Mouse (Mus musculus) MEL (cell line): ENCODE measurements around the gene Plcxd1. TPM values are rescaled to one million over a fixed set of nuclear protein-coding genes. Genes with fewer than 3 reads are reported as not detected.
"Not testable (repeated sequence)": the region's sequence is repeated elsewhere in the genome, so short reads cannot be mapped to it uniquely, and the experiment has no call there.

ENCODE experiments used
- DNase-seq: peaks from one replicate; pipeline ENCODE4 v3.0.0; 2011; ENCODE audit warnings: low read depth, low spot score
- H3K27ac ChIP-seq: 2 replicates; pipeline ENCODE4 v1.5.1; 2012; ENCODE audit warnings: low read depth, mild to moderate bottlenecking, control low read depth, low read length, moderate library complexity; ENCODE audit not compliant: control insufficient read depth
- H3K27me3 ChIP-seq, 2 experiments: fragments of 150-350 bp in 1 of 2; sonication (generic) in 1 of 2; 2 replicates each; pipeline ENCODE4 v1.6.1; 2012; ENCODE audit warnings: low read length in 2 of 2, mild to moderate bottlenecking in 2 of 2, improper control_type of control experiment in 1 of 2, moderate library complexity in 1 of 2; ENCODE audit not compliant: insufficient read depth in 2 of 2, control insufficient read depth in 1 of 2
- H3K36me3 ChIP-seq, 2 experiments: 2 replicates each; pipeline ENCODE4 v1.6.1; 2012 to 2014; ENCODE audit warnings: low read length in 2 of 2, improper control_type of control experiment in 1 of 2, inconsistent platforms in 1 of 2, mild to moderate bottlenecking in 1 of 2; ENCODE audit not compliant: insufficient read depth in 2 of 2, control insufficient read depth in 1 of 2
- H3K4me1 ChIP-seq, 2 experiments: fragments of 150-350 bp in 1 of 2; sonication (generic) in 1 of 2; 2 replicates each; pipeline ENCODE4 v1.6.1; 2012; ENCODE audit warnings: low read length in 2 of 2, improper control_type of control experiment in 1 of 2, mild to moderate bottlenecking in 1 of 2; ENCODE audit not compliant: insufficient read depth in 2 of 2, control insufficient read depth in 1 of 2
- H3K4me3 ChIP-seq, 2 experiments: fragments of 150-350 bp in 1 of 2; sonication (generic) in 1 of 2; 2 replicates each; pipeline ENCODE4 v1.5.1; 2012; ENCODE audit warnings: low read depth in 2 of 2, low read length in 2 of 2, mild to moderate bottlenecking in 2 of 2, moderate library complexity in 2 of 2, control low read depth in 1 of 2, improper control_type of control experiment in 1 of 2; ENCODE audit not compliant: control insufficient read depth in 1 of 2, insufficient read depth in 1 of 2
- H3K79me2 ChIP-seq: 2 replicates; pipeline ENCODE4 v1.6.1; 2012; ENCODE audit warnings: mild to moderate bottlenecking, low read length, moderate library complexity; ENCODE audit not compliant: control insufficient read depth, poor library complexity, insufficient read depth
- H3K9ac ChIP-seq: 2 replicates; pipeline ENCODE4 v1.6.1; 2012; ENCODE audit warnings: low read depth, mild to moderate bottlenecking, control low read depth, low read length, moderate library complexity; ENCODE audit not compliant: control insufficient read depth, poor library complexity, severe bottlenecking
- H3K9me3 ChIP-seq: fragments of 150-350 bp; sonication (generic); replicated peaks from 2 replicates; pipeline ENCODE4 v1.6.1; 2012; ENCODE audit warnings: mild to moderate bottlenecking, low read length, improper control_type of control experiment, moderate library complexity; ENCODE audit not compliant: insufficient read depth
- BHLHE40 ChIP-seq: IDR thresholded peaks from 2 replicates; pipeline ENCODE4 v1.6.1; 2012; ENCODE audit warnings: low read depth, mild to moderate bottlenecking, inconsistent platforms, low read length, improper control_type of control experiment, borderline replicate concordance
- CHD1 ChIP-seq: IDR thresholded peaks from 2 replicates; pipeline ENCODE4 v1.6.1; 2012; ENCODE audit warnings: low read depth, mild to moderate bottlenecking, inconsistent platforms, low read length, improper control_type of control experiment
- CHD2 ChIP-seq: IDR thresholded peaks from 2 replicates; pipeline ENCODE4 v1.6.1; 2011; ENCODE audit warnings: low read length, improper control_type of control experiment
- E2F4 ChIP-seq: IDR thresholded peaks from 2 replicates; pipeline ENCODE4 v1.6.1; 2011; ENCODE audit warnings: low read depth, low read length, improper control_type of control experiment, borderline replicate concordance
- ETS1 ChIP-seq: IDR thresholded peaks from 2 replicates; pipeline ENCODE4 v1.6.1; 2012; ENCODE audit warnings: low read depth, mild to moderate bottlenecking, inconsistent platforms, low read length, improper control_type of control experiment, moderate library complexity
- GABPA ChIP-seq: IDR thresholded peaks from 2 replicates; pipeline ENCODE4 v1.6.1; 2012; ENCODE audit warnings: low read depth, mild to moderate bottlenecking, inconsistent platforms, low read length, improper control_type of control experiment, moderate library complexity
- GATA1 ChIP-seq: IDR thresholded peaks from 2 replicates; pipeline ENCODE4 v1.6.1; 2011; ENCODE audit warnings: low read depth, low read length, improper control_type of control experiment
- HCFC1 ChIP-seq: IDR thresholded peaks from 2 replicates; pipeline ENCODE4 v1.6.1; 2012; ENCODE audit warnings: low read depth, mild to moderate bottlenecking, inconsistent platforms, low read length, improper control_type of control experiment, moderate library complexity
- KAT2A ChIP-seq: conservative IDR thresholded peaks from 2 replicates; pipeline ENCODE4 v1.6.1; 2012; ENCODE audit warnings: low read depth, low read length, improper control_type of control experiment, inconsistent platforms
- MAFK ChIP-seq: IDR thresholded peaks from 2 replicates; pipeline ENCODE4 v1.6.1; 2011; ENCODE audit warnings: low read depth, mild to moderate bottlenecking, low read length, improper control_type of control experiment, borderline replicate concordance
- MAX ChIP-seq: IDR thresholded peaks from 2 replicates; pipeline ENCODE4 v1.6.1; 2011; ENCODE audit warnings: low read length, improper control_type of control experiment
- MAZ ChIP-seq: IDR thresholded peaks from 2 replicates; pipeline ENCODE4 v1.6.1; 2012; ENCODE audit warnings: low read depth, mild to moderate bottlenecking, inconsistent platforms, low read length, improper control_type of control experiment
- MXI1 ChIP-seq: IDR thresholded peaks from 2 replicates; pipeline ENCODE4 v1.6.1; 2011; ENCODE audit warnings: mild to moderate bottlenecking, low read depth, low read length, improper control_type of control experiment
- MYC ChIP-seq: IDR thresholded peaks from 2 replicates; pipeline ENCODE4 v1.6.1; 2011; ENCODE audit warnings: low read depth, mild to moderate bottlenecking, low read length, improper control_type of control experiment, moderate library complexity
- NELFE ChIP-seq: IDR thresholded peaks from 2 replicates; pipeline ENCODE4 v1.6.1; 2011; ENCODE audit warnings: low read depth, low read length, improper control_type of control experiment
- NRF1 ChIP-seq: IDR thresholded peaks from 2 replicates; pipeline ENCODE4 v1.6.1; 2014; ENCODE audit warnings: low read depth, mild to moderate bottlenecking, inconsistent platforms, low read length, improper control_type of control experiment, moderate library complexity; ENCODE audit not compliant: poor library complexity, insufficient read depth, severe bottlenecking
- POLR2AphosphoS2 ChIP-seq: IDR thresholded peaks from 2 replicates; pipeline ENCODE4 v1.6.1; 2011; ENCODE audit warnings: low read length, improper control_type of control experiment
- RAD21 ChIP-seq: IDR thresholded peaks from 2 replicates; pipeline ENCODE4 v1.6.1; 2011; ENCODE audit warnings: mild to moderate bottlenecking, low read depth, low read length, improper control_type of control experiment
- SIN3A ChIP-seq: IDR thresholded peaks from 2 replicates; pipeline ENCODE4 v1.6.1; 2012; ENCODE audit warnings: low read length, improper control_type of control experiment, inconsistent platforms
- SMC3 ChIP-seq: IDR thresholded peaks from 2 replicates; pipeline ENCODE4 v1.6.1; 2011; ENCODE audit warnings: low read depth, low read length, improper control_type of control experiment
- TBP ChIP-seq: IDR thresholded peaks from 2 replicates; pipeline ENCODE4 v1.8.0; 2011; ENCODE audit warnings: low read depth, low read length, improper control_type of control experiment
- TCF12 ChIP-seq: IDR thresholded peaks from 2 replicates; pipeline ENCODE4 v1.6.1; 2014; ENCODE audit warnings: low read depth, mild to moderate bottlenecking, inconsistent platforms, low read length, improper control_type of control experiment, moderate library complexity
- UBTF ChIP-seq: IDR thresholded peaks from 2 replicates; pipeline ENCODE4 v1.6.1; 2012; ENCODE audit warnings: low read depth, mild to moderate bottlenecking, inconsistent platforms, low read length, improper control_type of control experiment, moderate library complexity, borderline replicate concordance; ENCODE audit not compliant: insufficient read depth
- USF1 ChIP-seq: IDR thresholded peaks from 2 replicates; pipeline ENCODE4 v1.6.1; 2014; ENCODE audit warnings: low read depth, mild to moderate bottlenecking, inconsistent platforms, low read length, improper control_type of control experiment, moderate library complexity
- ZC3H11A ChIP-seq: IDR thresholded peaks from 2 replicates; pipeline ENCODE4 v1.6.1; 2012; ENCODE audit warnings: low read depth, mild to moderate bottlenecking, inconsistent platforms, low read length, improper control_type of control experiment
- ZKSCAN1 ChIP-seq: IDR thresholded peaks from 2 replicates; pipeline ENCODE4 v1.6.1; 2012; ENCODE audit warnings: low read depth, mild to moderate bottlenecking, inconsistent platforms, low read length, improper control_type of control experiment, moderate library complexity
- ZMIZ1 ChIP-seq: IDR thresholded peaks from 2 replicates; pipeline ENCODE4 v1.6.1; 2012; ENCODE audit warnings: low read depth, mild to moderate bottlenecking, inconsistent platforms, low read length, improper control_type of control experiment, moderate library complexity
- polyA plus RNA-seq, 2 experiments: library from polyadenylated mRNA; stranded (reverse) in 1 of 2; unstranded in 1 of 2; fragments of >175 nt in 1 of 2; fragments of >200 nt in 1 of 2; gene quantifications; 2 replicates each; pipeline versions ENCODE4 v1.2.1 to v1.2.4; 2012; ENCODE audit warnings: low replicate concordance in 2 of 2, low read depth in 1 of 2; ENCODE audit not compliant: insufficient read length in 2 of 2, insufficient read depth in 1 of 2, missing spikeins in 1 of 2
- total RNA-seq: library from RNA; depleted of rRNA; stranded (reverse); fragments of 300-350 nt; gene quantifications from 2 replicates; pipeline ENCODE4 v1.2.3, GENCODE M21; 2012

Gene Plcxd1
- total and polyA plus RNA-seq, 3 experiments, result 0.77 to 2.5 TPM; not detected in 1

DNA sequence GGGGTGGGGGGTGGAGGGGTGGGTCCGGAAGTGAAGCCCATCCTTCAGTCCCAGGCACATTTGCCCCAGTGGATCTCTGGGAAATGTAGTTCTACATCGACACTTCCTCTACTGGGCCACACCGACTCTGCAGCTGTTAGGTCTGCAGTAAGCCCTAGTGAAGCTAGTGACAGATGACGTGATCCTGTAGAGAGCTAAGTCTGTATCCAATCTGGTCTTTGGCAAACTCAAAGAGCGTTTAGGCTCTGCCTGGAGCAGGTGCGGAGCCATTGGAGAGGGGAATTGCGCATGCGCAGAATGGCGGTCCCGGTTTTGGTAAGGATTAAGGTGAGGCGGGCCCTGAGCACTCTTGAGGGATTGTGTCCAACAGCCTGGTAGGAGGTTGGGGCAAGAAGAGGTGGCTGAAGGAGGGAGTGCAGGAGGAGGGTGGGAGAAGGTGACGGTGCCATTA is 10.2 kb downstream of the Plcxd1 start, which contains the start of gene Zfp605 (continued):
- peak; percentile 95 for TF ChIP-seq HCFC1
- TF ChIP-seq NRF1, result peak; percentile 77
- TF ChIP-seq CHD1, result no peak
- no peak; the same call in 1 of the 2 replicates for TF ChIP-seq NELFE
- TF ChIP-seq BHLHE40, result no peak
- TF ChIP-seq ZMIZ1, result no peak
- peak; percentile 79 for TF ChIP-seq TBP
- TF ChIP-seq UBTF, result no peak
- TF ChIP-seq USF1, result no peak
- no peak for TF ChIP-seq GATA1
- TF ChIP-seq SMC3, result no peak
- peak; percentile 71 for TF ChIP-seq KAT2A
- TF ChIP-seq MXI1, result no peak; the same call in 1 of the 2 replicates
- no peak for TF ChIP-seq RAD21
- TF ChIP-seq SIN3A, result peak; percentile 87

DNA sequence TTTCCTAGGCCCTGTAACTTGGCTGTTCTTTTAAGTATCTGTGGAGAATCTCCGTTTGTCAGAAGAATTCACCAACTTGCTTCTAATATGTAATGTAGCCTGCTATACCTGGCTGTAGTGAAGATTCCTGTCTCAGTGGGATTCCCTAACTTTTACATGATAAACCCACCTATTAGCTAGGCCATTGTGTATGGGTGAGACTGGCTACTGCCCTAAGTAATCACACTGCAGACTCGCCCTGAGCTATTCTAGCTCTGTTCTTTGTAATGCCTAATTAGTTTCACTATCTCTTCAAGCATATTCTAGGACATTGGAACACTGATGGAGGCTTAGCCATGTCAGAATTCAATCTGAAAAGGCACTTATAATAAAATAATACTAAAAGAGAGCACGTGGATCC is 22.6 kb downstream of the Plcxd1 start:
- H3K27ac ChIP-seq, H3K9ac ChIP-seq, DNase-seq, H3K79me2 ChIP-seq, H3K27me3 ChIP-seq, H3K4me1 ChIP-seq, H3K9me3 ChIP-seq, H3K4me3 ChIP-seq: not testable (repeated sequence)
- H3K36me3 ChIP-seq, result peaks cover 0 to 17% of the 10 kb centered on the region in 2 experiments; a peak in 2 of 4 replicates

DNA sequence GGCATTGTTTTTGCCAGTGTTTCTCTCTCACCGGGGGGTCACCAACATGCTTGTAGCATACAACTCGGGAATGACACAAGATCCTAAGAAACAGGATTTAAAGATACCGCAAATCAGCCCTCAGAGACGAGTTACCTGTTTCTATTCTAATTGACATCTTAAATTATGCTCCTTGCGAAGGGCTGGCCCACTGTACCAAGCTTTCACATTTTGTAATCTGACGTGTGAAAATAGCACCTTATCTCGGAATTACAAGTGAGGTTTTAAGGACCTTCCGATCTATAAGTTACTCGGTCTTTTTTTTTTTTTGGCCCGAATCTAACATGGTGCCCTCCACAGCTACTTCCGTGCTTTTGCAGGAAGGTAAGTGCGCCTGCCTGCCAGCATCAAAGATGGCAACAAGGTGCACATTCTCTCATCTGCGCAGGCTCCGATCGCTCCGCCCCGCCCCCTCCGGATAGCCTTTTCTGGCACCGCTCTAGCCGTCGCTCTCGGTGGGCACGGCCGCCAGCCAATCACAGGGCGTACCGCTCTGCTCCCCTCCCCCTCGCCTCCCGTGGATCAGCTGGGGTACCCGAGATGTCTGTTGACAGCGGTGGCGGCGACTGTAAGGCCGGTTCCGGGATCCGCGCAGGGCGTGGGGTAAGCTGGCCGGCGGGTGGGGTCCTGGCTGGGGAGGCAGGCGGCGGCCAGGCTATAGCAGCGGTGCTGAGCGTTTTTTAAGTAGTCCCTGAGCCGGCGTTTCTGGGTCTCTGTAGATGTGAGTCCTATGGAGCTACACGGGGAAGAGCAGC is 35.7 kb downstream of the Plcxd1 start, which contains the start of gene Chfr:
TSS of gene Chfr (plus strand) at position 550 of the 794 bp plus-strand sequence.
- Histone ChIP-seq H3K4me1 (peaks cover 20 to 34% of the 10 kb centered on the region in 2 experiments), H3K27me3 (no peaks in the 10 kb centered on the region), H3K36me3 (peaks cover 0 to 39% of the 10 kb centered on the region in 2 experiments; a peak in 2 of 4 replicates), H3K27ac (peak within 1 kb of the TSS; percentile 82), H3K9me3 (no peaks in the 10 kb centered on the region), H3K79me2 (peaks cover 21% of the 10 kb centered on the region), H3K4me3 (peak within 1 kb of the TSS; percentile 96 to 98), H3K9ac (peak within 1 kb of the TSS; percentile 88)
- DNase-seq, result peak; percentile 99
- TF ChIP-seq MAFK (no peak), MYC (peak; percentile 31; the same call in 1 of the 2 replicates), HCFC1 (peak; percentile 96), CHD2 (peak; percentile 79), ZC3H11A (no peak), MAZ (peak; percentile 60; the same call in 1 of the 2 replicates), TCF12 (peak; percentile 51; the same call in 1 of the 2 replicates), POLR2AphosphoS2 (0 out of 2 replicates have a peak, but pooled peaks have one; percentile 41), NELFE (peak; percentile 47; the same call in 1 of the 2 replicates), E2F4 (no peak), ZKSCAN1 (no peak), NRF1 (peak; percentile 83), ETS1 (peak; percentile 89), SIN3A (peak; percentile 98), MAX (no peak), MXI1 (peak; percentile 92), GATA1 (peak; percentile 39; the same call in 1 of the 2 replicates), KAT2A (peak; percentile 81; the same call in 1 of the 2 replicates), GABPA (peak; percentile 16; the same call in 1 of the 2 replicates)
